Mouse (Mus musculus): ENCODE results near the gene Elp6.

DNA sequence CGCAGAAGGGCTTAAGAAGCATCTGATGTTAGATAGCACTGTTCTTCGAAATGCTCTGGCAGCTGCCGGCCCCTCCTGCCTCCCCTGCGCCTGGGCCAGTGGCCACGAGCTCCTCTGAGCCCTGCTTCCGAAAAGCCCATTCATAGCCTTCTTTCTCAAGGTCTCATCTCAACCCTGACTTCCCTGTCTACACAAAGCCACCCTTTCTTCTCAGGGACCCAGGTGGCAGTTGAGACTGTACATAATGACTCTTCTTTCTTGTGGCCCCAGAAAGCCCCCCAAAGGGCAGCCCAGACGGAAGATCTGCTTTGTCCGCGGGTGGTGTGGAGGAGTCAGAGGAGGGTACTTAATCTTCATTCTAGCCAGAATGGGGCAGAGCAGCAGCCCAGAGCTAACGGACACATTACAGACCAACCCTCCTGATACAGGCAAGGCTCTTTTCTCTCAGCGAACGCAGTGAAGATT is 11.7 kb upstream of the Elp6 start:
- TF ChIP-seq CTCF (IDR thresholded peaks at IDR 0.05; ENCODE audit: control insufficient read depth, insufficient read depth, insufficient read length) (no peak), USF1 (IDR thresholded peaks at IDR 0.05; ENCODE audit: low read depth) (no peak), MAX (IDR thresholded peaks at IDR 0.05) (no peak), CEBPB (IDR thresholded peaks at IDR 0.05; ENCODE audit: low read depth) (no peak), FOSL1 (IDR thresholded peaks at IDR 0.05; ENCODE audit: insufficient read depth, low read length, poor library complexity, severe bottlenecking) (no peak), MYOD1 (IDR thresholded peaks at IDR 0.05; ENCODE audit: control insufficient read depth, insufficient read length, low read depth) (no peak)

Measured in C2C12 (cell line).